Mouse (Mus musculus) lung, postnatal 10 days (tissue): Measurements from ENCODE around the gene Htra1.

Experiments
- DNase-seq: peaks from one replicate; pipeline ENCODE4 v3.0.0; 2021

Gene Htra1

GRCm38 (mm10) chr7:130936472-130936951 is 601 bp downstream of the Htra1 start:
- peak; percentile 33 for DNase-seq

DNA sequence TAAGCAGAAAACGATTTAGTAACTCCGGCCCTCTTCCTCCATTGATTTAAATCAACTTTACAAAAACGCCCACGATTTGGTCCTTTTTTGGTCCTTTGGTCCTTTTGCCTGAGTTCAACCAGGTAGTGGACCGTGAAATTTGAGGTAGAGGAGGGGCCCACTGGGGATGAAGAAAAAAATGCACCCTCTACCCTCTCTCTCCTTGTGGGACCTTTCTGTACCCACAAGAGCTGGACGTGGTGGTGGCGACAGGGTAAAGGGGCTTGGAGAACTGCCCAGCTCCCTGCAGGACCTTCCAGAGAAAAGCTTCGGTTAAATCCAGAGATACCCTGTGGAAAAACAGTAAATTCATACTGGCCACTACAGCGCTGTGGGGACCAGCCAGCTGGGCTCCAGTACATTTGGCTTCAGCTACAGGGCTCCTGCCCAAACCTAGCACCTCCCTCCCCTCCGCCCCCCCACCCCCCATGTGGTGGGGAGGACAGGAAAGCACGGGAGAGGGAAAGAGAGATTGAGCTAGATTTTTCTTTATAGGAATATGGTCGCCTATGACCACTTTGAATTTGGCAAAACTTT is 1.4 kb downstream of the Htra1 start:
- DNase-seq: peak; percentile 65

DNA sequence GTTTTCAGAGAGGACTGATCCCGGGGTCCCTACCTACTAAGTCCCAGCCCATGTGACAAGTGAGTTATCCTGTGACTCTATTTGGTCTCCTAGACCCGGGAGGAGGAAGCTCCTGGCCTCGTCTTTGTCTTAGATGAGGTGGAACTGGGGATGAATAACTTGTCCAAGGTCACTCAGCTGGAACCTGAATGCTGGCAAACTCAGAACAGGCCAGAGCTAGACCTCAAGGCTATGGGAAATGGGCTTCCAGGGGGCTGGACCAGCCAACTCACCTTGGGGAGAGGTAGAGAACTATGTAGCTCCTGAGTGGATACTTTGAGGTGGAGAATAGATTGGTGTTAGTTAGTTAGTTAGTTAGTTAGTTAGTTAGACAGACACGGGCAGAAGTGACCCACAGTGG is 2.1 kb downstream of the Htra1 start:
- no peak for DNase-seq

- DNase-seq: no peak
These were observed 3.0 kb downstream of the Htra1 start for GRCm38 (mm10) chr7:130938896-130939295.

- peak; percentile 30 for DNase-seq
These were observed 4.8 kb downstream of the Htra1 start for GRCm38 (mm10) chr7:130940733-130941132.

DNA sequence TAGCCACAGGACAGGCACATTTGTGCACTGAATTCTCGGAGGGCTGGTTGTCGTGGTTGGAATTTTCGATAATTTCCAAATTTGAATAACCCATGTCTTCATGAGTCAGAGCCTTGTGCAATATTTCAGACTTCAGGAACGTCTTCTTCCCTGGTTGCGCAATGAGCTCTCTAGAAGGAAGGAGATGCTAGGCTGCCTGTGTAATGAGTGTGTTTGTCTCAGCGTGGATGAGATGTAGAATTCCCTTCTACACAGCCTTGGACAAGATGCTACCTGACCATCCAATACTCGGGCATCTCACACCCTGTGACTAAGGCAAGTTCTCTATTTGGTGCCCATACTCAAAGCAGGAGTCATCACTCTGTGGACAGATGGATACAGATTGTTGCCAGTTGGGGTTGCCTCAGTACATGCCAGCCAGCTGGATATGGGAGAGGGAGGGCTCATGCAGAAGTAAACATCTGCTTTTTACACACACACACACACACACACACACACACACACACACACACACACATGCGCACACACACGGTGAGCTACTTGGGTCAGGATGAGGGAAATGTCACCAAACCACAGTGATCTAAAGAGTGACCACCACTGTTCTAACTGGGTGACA is 7.5 kb downstream of the Htra1 start:
- no peak for DNase-seq

- no peak for DNase-seq
These were observed 9.0 kb downstream of the Htra1 start for GRCm38 (mm10) chr7:130944766-130945475.

DNA sequence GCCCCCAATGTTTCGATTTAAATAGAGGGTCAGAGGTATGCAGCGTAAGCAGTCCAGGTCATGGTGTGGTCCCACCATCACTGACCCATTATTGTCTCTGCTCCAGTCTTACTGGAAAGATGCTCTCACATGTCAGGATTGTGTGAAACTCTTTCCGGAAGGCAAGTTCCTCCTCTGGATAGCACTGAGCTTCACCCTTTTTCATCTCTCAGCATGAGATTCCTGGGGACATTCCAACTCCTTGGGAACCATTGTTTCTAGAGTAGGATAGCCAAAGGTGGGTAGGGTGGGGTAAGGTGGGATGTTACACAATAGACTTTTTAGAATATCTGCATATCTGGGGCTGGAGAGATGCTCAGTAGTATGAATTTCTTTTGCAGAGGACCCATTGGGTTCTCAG is 9.8 kb downstream of the Htra1 start:
- no peak for DNase-seq

- no peak for DNase-seq
These were observed 10.4 kb downstream of the Htra1 start for GRCm38 (mm10) chr7:130946303-130946702.

- DNase-seq: no peak
These were observed 12.8 kb downstream of the Htra1 start for GRCm38 (mm10) chr7:130948563-130949208.

- DNase-seq: peak; percentile 82
These were observed 13.4 kb downstream of the Htra1 start for GRCm38 (mm10) chr7:130949331-130949751.

GRCm38 (mm10) chr7:130950482-130950881 is 14.6 kb downstream of the Htra1 start:
- no peak for DNase-seq

DNA sequence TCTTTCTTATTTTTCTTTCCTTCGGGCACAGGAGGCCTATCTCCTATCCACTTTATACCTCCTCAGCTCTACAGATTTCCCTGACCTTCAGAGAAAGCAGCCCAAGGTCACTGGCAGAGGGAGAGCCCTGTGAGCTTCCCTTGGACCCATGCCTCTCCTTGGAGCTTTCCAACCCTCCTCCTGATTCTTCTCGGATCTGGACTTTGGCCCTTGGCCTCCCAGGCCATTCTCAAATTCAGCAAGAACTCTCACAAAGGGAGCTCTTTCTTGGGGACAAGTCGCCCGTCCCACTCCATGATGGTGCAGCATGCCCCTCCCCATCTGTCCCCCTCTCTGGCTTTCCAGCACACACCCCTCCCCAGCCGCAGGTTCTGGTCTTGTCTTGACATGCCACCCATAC is 15.1 kb downstream of the Htra1 start:
- DNase-seq: no peak

GRCm38 (mm10) chr7:130953376-130953775 is 17.5 kb downstream of the Htra1 start:
- DNase-seq: no peak

DNA sequence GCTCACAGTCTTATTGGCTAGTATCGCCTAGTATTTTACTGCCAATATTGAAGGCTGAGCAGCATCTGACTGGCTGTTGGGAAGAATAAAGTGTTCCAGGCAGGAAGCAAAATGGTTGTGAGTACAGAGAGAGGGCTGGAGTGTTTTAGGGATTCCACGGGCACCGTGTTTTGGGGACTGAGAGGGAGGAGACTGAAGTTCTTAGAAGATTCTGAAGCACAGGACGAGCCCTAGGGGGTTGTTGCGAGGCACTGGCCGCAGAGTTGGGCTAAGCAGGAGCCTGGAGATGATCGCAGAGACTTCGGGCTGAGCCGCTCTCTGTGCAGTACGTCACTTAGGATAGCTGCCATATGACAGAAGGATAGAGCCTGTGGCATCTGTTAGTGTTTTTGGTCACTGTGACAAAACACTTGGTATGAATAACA is 18.3 kb downstream of the Htra1 start:
- DNase-seq: no peak

DNA sequence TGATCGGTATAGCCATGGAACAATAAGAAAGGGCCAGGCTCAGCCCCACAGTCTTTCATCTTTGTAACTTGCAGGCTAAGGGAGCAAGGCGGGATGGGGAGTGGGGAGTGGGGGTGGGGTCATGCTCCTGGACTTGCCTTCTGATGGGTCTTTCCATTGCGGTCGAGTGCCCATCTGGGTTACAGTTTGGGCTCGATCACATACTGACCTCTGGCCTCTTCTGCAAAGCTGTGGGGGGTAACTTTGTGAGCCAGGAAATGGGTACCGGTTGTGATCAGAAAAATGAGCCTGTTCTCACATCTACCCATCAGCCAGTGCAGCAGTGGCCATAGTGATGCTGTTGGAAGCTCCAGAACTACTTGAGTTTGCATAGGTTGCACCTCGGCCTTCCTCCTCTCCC is 22.6 kb downstream of the Htra1 start:
- DNase-seq: no peak

DNA sequence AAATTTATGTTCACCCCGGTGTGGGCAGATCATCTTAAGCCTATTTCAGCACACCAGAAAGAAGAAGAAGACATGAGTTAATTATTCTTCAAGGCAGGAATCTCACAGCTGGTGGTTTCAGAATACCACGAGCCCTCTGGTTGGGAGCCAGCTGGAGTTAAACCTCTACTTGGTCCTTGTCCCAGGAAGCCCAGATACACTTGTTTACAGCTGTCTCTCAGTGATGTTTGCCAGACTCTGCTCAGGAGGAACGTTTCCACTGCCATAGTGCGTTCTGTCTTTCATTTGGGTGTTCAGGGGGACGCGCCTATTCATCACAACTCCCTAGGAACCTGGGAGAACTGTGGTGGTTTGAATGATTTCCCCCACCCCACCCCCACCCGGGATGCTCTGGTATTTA is 24.0 kb downstream of the Htra1 start:
- peak; percentile 84 for DNase-seq

DNA sequence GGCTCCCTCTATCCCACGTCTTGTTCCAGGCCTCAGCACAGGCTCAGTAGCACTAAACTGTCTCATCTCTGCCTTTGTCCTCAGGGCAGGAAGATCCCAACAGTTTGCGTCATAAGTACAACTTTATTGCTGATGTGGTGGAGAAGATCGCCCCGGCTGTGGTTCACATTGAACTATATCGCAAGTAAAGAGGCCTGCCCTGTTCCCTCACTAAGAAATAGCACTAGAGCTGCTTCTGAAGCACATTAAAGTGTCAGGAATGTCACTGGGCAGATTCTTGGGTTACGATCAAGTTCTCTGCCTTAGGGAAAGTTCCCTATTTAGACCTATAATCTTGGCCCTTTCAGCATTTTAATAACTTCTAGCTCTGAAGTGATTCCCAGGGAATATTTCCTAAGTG is 25.5 kb downstream of the Htra1 start:
- peak; percentile 44 for DNase-seq

DNA sequence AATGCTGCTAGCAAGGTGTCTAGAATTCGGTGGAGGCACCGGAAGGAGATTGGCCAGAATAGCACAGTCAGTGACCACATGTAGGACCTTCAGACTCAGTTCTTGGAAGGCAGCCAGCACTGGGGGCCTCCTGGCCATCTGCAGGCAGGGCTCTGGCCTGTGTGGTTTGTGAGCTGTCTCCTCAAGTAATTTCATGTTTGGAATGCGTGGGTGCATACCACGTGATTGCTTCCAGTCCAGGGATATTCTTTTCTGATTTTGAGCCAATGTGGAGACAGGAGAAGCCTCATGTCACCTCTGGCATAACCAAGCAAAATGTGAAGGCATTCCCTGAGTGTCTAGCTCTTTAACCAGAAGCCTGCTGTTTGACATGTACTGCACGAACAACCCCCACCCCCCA is 28.8 kb downstream of the Htra1 start:
- peak; percentile 76 for DNase-seq

DNA sequence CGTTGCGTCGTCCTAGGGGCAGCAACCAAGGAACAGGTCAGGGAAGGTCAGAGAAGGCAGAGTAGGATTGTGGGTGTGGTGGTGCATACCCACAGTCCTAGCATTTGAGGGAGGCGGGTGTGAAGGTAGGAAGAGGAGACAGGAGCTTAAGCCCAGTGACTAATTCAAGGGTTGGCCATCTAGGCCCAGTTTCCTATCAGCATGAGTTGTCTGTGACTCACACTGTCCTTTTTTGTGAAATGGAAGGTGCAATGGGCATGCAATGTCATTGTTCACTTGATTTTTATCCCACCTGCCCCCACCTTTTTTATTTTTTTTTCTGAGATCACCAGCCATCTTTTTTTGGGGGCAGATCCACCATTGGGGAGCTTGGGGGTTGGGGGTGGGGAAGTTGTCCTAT is 29.5 kb downstream of the Htra1 start:
- no peak for DNase-seq

DNA sequence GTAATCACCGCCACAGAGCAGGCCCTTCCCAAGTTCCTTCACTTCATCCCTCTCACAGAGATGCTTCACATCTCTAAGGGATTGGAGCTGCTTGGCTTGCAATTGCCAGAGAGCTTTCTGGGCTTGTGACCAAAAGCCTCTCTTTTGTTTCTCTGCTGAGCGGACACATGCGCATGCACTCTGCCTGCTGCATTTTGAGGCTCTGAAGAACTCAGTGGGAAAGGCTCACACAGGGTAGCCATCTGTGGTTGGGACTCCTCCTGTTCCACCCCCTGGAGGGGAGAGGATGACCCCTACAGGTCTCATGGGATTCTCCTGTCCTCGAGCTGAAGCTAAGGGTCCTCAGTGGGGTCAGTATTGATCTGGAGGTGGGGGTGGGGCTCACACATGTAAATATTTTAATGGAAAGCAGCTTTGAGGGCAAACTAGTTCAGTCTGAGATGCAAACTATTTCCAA is 30.0 kb downstream of the Htra1 start:
- DNase-seq: peak; percentile 77

GRCm38 (mm10) chr7:130966451-130966850 is 30.5 kb downstream of the Htra1 start:
- no peak for DNase-seq

- DNase-seq: no peak
These were observed 31.0 kb downstream of the Htra1 start for GRCm38 (mm10) chr7:130966876-130967275.

DNA sequence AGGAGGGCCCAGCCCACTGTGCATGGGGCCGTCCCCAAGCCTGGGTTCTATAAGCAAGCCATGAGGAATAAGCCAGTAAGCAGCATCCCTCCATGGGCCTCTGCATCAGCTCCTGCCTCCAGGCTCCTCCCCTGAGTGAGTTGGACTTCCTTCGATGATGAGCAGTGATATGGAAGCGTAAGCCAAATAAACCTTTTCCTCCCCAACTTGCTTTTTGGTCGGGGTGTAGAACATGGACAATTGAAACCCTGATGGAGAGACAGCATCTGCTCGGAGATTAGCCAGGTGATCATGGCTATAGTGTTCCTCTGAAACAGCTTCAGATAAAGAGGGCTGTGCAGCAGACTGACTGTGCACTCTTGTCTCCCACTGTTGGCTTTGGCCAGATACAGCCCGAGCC is 32.0 kb downstream of the Htra1 start:
- DNase-seq: no peak
